Mouse (Mus musculus) small intestine, adult 10 weeks (tissue): ENCODE results near the gene Gpr153. TPM values are rescaled to one million over a fixed set of nuclear protein-coding genes. Genes with fewer than 3 reads are reported as not detected.

ENCODE experiments used
- polyA plus RNA-seq: library from polyadenylated mRNA; stranded (reverse); fragments of 350-450 nt; fragmentation: Illumina TruSeq; extraction: RNeasy Lipid Tissue Mini Kit (QIAGEN cat#74804); gene quantifications from one replicate; pipeline ENCODE4 v1.2.3, GENCODE M21; 2014; ENCODE audit warnings: low replicate concordance

Gene Gpr153
- 0.63 TPM for polyA plus RNA-seq

DNA sequence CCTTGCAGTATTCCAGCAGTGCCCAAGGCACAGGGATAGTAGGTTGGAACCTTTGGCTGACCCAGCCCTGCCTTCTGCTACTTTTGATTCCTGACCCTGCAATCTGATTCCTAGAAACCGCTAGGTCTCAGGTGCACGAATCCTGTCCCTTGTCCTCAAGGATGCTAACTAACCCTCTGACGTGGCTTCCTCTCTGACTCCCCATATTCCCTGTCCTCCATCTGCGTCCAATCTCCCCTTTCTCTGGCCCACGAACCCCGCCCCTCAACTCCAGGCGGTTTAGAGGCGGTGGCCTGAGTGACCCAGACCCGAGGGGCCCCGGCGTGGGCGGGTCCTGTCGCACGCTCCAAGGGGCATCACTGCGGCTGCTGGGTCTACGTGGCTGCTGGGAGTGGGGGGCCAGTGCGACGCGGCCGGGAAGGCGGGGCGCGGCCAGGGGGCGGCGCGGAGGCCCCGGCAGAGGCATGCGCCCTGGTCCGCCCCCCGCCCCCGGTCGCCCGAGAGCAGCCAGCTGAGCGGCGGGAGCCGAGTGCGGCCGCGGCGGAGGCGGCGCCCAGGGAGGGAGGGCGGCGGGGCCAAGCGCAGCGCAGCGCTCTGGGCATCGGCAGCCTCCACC is at the start of gene Gpr153:
Gpr153 (plus strand) TSS at position 612 of the 616 bp plus-strand sequence.

DNA sequence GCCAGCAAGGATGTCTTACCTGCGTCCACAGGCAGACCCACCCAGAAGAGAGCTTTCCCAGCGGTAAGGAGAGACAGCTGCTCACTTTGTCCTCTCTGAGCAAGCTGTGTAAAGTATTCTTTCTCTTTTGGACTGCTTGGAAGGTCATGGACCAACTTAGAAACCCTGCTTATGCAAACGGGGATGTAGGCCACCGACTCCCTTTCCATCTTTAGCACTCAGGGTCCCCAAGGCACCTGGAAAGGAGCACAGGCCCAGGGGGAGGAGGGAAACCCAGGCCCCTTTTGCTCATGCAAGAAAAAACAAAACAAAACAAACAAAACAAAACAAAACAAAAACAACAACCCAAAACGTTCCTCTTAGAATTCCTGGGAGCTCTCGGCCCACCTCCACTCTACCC is 17.5 kb downstream of the Gpr153 start, which contains the start of gene Hes3:
Hes3 (minus strand) TSS at position 101 of the 400 bp plus-strand sequence.

DNA sequence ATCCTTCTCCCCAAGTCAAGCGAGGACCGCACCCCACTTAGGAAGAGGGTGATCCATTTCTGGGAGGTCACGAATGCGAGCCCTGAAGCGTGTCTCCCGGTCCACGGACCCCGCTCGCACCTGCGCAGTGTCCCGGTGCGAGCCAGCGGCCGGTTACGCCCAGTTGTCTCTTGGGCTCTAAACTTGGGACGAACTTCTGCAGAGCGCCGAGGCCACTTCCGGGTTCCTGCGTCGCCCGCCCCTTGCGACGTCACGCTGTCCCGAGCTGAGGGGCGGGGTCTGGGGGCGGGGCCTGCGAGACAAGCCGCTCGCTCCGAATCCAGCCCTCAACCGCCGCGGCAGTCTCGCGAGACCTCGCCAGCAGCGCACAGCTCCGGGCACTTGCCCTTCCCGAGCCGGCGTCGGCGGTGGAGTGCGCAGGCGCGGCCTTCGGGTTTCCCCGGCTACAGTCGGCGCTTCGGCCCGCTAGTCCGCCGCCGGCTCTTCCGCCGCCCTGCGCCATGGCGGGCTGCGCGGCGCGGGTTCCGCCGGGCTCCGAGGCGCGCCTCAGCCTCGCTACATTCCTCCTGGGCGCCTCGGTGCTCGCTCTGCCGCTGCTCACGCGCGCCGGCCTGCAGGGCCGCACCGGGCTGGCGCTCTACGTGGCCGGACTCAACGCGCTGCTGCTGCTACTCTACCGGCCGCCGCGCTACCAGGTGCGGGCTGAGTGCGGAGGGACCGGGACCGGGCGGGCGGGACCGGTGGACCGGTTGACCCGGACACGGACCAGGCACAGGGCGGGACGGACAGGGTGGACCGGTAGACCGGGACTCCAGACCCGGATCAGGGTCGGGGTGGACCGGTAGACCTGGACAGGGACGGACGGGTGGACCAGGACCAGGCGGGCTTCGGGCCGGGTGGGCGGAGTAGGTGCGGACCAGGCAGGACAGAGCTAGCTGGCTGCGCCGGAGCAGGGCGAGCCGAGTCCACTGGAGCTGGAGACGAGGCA is 23.1 kb downstream of the Gpr153 start, which contains the start of gene Icmt:
Icmt (plus strand) TSS at position 354 of the 988 bp plus-strand sequence.

DNA sequence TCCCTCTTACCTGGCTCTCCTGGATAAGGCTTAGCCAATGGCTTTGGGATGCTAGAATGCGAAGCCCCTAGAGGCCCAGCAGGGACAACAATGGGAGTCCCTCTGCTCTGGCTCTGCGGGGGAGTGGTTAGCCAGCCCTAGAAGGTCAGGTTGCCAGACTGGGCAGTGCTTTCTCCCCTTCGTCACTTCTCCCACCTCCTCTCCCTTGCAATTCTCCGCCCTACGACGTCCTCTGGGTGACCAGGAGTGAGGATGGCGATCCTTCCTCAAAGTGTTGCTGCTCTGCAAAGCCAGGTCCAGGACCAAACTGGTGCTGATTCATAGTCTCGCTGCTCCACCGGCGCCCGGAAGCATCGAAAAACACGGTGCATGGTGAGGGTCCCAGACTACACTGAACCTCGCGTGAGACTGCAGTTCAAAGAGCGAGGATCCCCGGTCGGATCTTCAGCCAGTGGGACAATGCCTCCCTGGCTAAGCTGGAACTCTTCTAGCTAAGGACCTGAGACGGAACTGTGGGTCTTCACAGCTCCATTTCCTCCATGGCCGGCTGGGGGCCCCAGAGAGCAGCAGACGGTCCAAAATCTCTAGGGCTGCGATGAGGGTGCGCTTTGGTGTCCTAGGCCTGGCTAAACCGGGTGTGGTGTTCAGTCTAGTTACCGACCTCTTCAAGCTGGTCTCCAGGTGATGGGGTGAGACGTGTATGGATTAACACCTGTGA is 44.6 kb downstream of the Gpr153 start, which contains the start of gene Rnf207:
Rnf207 (minus strand) TSS at position 477 of the 718 bp plus-strand sequence.

DNA sequence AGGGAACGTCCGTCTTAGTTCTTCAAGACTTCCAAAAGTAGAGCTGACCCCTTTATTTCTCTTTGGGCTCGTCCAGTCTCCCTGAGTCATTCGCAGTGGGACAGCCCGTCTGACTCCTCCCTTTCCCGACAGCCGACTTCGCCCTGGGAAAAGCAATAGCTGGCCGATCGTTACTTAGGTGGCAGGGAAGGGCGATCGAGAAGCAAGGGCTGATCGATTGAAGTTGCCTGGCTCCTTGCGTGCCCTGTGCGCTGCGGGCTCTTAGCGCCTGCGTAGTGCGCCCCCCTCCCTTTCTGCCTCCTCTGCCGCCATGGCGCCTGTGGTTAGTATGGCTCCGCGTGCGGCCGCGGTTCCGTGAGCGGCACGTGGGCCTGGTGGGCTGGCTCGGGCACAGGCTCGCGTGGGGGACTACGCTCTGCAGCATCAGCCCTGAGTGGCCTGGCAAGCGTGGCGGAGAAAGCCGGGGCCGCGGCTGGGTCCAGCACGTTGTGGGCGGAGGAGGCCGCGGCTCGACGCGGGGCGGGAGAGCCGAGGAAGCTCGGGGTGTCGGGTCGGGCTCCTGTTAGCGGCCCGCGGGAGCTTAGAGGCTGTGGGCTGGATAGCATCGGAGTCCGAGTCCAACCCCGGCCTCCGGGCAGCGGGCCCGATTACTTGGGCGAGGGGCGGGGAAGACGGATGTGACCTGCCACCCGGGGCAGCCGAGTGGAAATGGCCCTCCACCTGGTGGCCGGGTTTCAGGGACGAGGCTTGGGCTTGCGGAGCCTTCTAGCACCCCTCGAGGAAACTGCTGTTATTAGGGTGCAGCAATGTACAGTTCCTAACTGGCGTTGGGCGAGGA is 51.8 kb downstream of the Gpr153 start, which contains the start of gene Rpl22:
Rpl22 (plus strand) TSS at position 169 of the 838 bp plus-strand sequence.

Other genes with a start within 250 kb of the Gpr153 start
- gene Zbtb48, start 246.6 kb upstream of the Gpr153 start, polyA plus RNA-seq: 1.3 TPM
- gene Tas1r1, start 235.7 kb upstream of the Gpr153 start, polyA plus RNA-seq: not detected
- 9.7 TPM for gene Nol9, start 234.9 kb upstream of the Gpr153 start, polyA plus RNA-seq
- not detected for gene Plekhg5, start 201.7 kb upstream of the Gpr153 start, polyA plus RNA-seq
- gene Tnfrsf25, start 158.3 kb upstream of the Gpr153 start, polyA plus RNA-seq: not detected
- 5.0 TPM for gene Espn, start 121.9 kb upstream of the Gpr153 start, polyA plus RNA-seq
- 6.7 TPM for gene Hes2, start 115.4 kb upstream of the Gpr153 start, polyA plus RNA-seq
- gene Acot7, start 96.1 kb upstream of the Gpr153 start, polyA plus RNA-seq: 0.74 TPM
- not detected for gene Hes3, start 17.4 kb downstream of the Gpr153 start, polyA plus RNA-seq
- 7.0 TPM for gene Icmt, start 23.0 kb downstream of the Gpr153 start, polyA plus RNA-seq
- 0.48 TPM for gene Rnf207, start 44.8 kb downstream of the Gpr153 start, polyA plus RNA-seq
- gene Rpl22, start 51.5 kb downstream of the Gpr153 start, polyA plus RNA-seq: 170 TPM
- 0.07 TPM for gene Chd5, start 64.4 kb downstream of the Gpr153 start, polyA plus RNA-seq
- not detected for gene Nphp4, start 202.5 kb downstream of the Gpr153 start, polyA plus RNA-seq
- gene Kcnab2, start 203.6 kb downstream of the Gpr153 start, polyA plus RNA-seq: not detected